In the genomic region with DNA sequence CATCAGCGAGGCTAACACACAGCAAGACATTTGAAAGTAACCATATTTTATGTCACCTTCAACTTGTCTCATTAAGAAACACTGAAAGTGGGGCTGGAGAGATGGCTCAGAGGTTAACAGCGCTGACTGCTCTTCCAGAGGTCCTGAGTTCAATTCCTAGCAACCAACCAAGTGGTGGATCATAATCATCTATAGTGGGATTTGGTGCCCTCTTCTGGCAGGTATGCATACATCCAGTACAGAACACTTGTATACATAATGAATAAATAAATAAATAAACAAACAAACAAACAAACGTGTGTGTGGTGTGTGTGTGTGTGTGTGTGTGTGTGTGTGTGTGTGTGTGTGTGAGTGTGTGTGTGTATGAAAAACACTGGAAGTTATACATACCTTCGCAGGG, we compare ENCODE assay signal across 9 mouse cellular contexts. TPM values are rescaled to one million over a fixed set of nuclear protein-coding genes. Genes with fewer than 3 reads are reported as not detected.
DNase-seq lines count a peak whose midpoint lies in the region; ATAC-seq and TF ChIP-seq lines count a peak whose summit lies in the region.
"Had no signal": no experiment of that assay in that cellular context is flagged by ENCODE, and none has a peak within 500 bp of the region (broad histone marks: within the 10 kb centered on the region; RNA-seq: fewer than 3 reads in every experiment).

No protein-coding gene starts in this region.

- TF ChIP-seq POLR2A in liver, adult 2 months (IDR thresholded peaks at IDR 0.05; ENCODE audit: extremely low read depth, insufficient read depth, low read length), result no peak

- peak; percentile 27 for DNase-seq in liver, adult 2 months (ENCODE audit: extremely low read depth, low read depth, low spot score)
- peak; percentile 16 for DNase-seq in MN1 (ENCODE audit: low spot score)
- DNase-seq in cerebellum, postnatal 36 days, result no peak
- DNase-seq: heart, postnatal 14 days had no signal

- H3K4me3 ChIP-seq in liver, adult 2 months (ENCODE audit: insufficient read depth, low read depth, low read length), result no peak overlapping the region
- no peak overlapping the region for H3K4me3 ChIP-seq in liver, embryonic 12.5 days

- no peak overlapping the region for H3K4me2 ChIP-seq in liver, embryonic 12.5 days
- H3K4me2 ChIP-seq: midbrain, embryonic 11.5 days had no signal

- H3K27ac ChIP-seq in liver, adult 2 months (replicated peaks; ENCODE audit: insufficient read depth, low read depth, low read length), result peak overlapping the region; percentile 74; the same call in 1 of the 2 replicates
- H3K27ac ChIP-seq in liver, embryonic 12.5 days, result no peak overlapping the region

- H3K4me1 ChIP-seq in liver, adult 2 months (ENCODE audit: control insufficient read depth, insufficient read depth, low read length), result peaks cover 5% of the 10 kb centered on the region; the same call in 1 of the 2 replicates
- H3K4me1 ChIP-seq in liver, embryonic 12.5 days, result no peaks in the 10 kb centered on the region

- no peak overlapping the region for H3K9ac ChIP-seq in liver, adult 2 months (ENCODE audit: low read depth, low read length)
- no peak overlapping the region for H3K9ac ChIP-seq in liver, embryonic 12.5 days

- WGBS in liver, adult 2 months, result 74% methylated on average over 4 of the region's 4 CpGs
- WGBS in liver, embryonic 12.5 days (ENCODE audit: insufficient replicate concordance), result 70% methylated on average over 4 of the region's 4 CpGs

- no peak for ATAC-seq in liver, embryonic 12.5 days
- ATAC-seq in CD4-positive, CD25-positive, alpha-beta regulatory T cell, adult 4 months, result peak; percentile 65
- ATAC-seq in megakaryocyte, adult 5-6 weeks (ENCODE audit: poor library complexity, severe bottlenecking), result peak; percentile 64; the same call in 1 of the 2 replicates
- no peak for ATAC-seq in inflammation-experienced regulatory T-cells, adult 6 months

- 0 out of 2 replicates have a peak, but pooled peaks cover 6% of the 10 kb centered on the region for H3K9me3 ChIP-seq in liver, embryonic 12.5 days (replicated peaks)

- H3K27me3 ChIP-seq in liver, adult 2 months (ENCODE audit: control insufficient read depth, insufficient read depth, low read length), result no peaks in the 10 kb centered on the region
- H3K27me3 ChIP-seq in liver, embryonic 12.5 days (replicated peaks), result no peaks in the 10 kb centered on the region

- H3K36me3 ChIP-seq in liver, adult 2 months (ENCODE audit: control insufficient read depth, insufficient read depth, low read length), result peaks cover 31% of the 10 kb centered on the region
- peaks cover 44% of the 10 kb centered on the region for H3K36me3 ChIP-seq in liver, embryonic 12.5 days

- TF ChIP-seq CTCF in liver, adult 2 months (IDR thresholded peaks at IDR 0.05; ENCODE audit: low read depth, low read length), result no peak

- no peaks in the 10 kb centered on the region for H3K79me2 ChIP-seq in liver, adult 2 months (ENCODE audit: control insufficient read depth, insufficient read depth, low read length)

RNA-seq across cellular contexts. Expression of a gene that starts 39.6 kb away (rescaled TPM):
- 40.9 and 51.3 TPM in 2 replicates for total RNA-seq in liver, adult 2 months (2014; rRNA removed)
- 11.4 and 12.2 TPM in 2 replicates for polyA plus RNA-seq in liver, adult 2 months (2012; rRNA removed)
- 29.6 and 30.5 TPM in 2 replicates for polyA plus RNA-seq in liver, embryonic 12.5 days (2016; fragmentation: Nextera tagmentation; extraction: Ambion mirVana)
- 10 to 100 TPM; 63.6 to 70.7 TPM for polyA plus RNA-seq in CD4-positive, CD25-positive, alpha-beta regulatory T cell, adult 4 months (2017; shearing (Covaris generic))
- 59.1 and 65.9 TPM in 2 replicates for total RNA-seq in megakaryocyte, adult 5-6 weeks (2015)
- total RNA-seq in megakaryocyte, adult 5-6 weeks (2017), result 57.1 and 58.9 TPM in 2 replicates
- 10 to 100 TPM; 50.7 to 54.5 (median 53.0) TPM for polyA plus RNA-seq in inflammation-experienced regulatory T-cells, adult 6 months (2017; shearing (Covaris generic))

Comparison
In these comparisons a context has a peak if more than half of its experiments do, and no peak if none do; other contexts are left out.
1. DNase-seq: peak in liver, adult 2 months (single experiment) and MN1 (single experiment); none in cerebellum, postnatal 36 days (0 of 2).
2. ATAC-seq: peak in CD4-positive, CD25-positive, alpha-beta regulatory T cell, adult 4 months (single experiment) and megakaryocyte, adult 5-6 weeks (single experiment); none in liver, embryonic 12.5 days (single experiment) and inflammation-experienced regulatory T-cells, adult 6 months (single experiment).